Mouse (Mus musculus) left cerebral cortex, adult 2 months (tissue): ENCODE data around the gene Dctd. TPM values are rescaled to one million over a fixed set of nuclear protein-coding genes. Genes with fewer than 3 reads are reported as not detected.

ENCODE experiments used
- DNase-seq, 2 experiments: peaks; one replicate each; pipeline ENCODE4 v3.0.0; 2021 to 2022; ENCODE audit warnings: low spot score in 2 of 2, mixed read lengths in 1 of 2; ENCODE audit errors: extremely low spot score in 1 of 2
- H3K27ac ChIP-seq: fragments of 200-600 bp; 2 replicates; pipeline ENCODE4 v1.8.1; 2022
- H3K4me3 ChIP-seq: fragments of 200-600 bp; 2 replicates; pipeline ENCODE4 v1.8.1; 2022
- CTCF ChIP-seq: fragments of 200-600 bp; IDR thresholded peaks from 2 replicates; pipeline ENCODE4 v1.8.1; 2022; ENCODE audit warnings: antibody characterized with exemption, mild to moderate bottlenecking, moderate library complexity
- intact Hi-C: fragments of 180-260 bp; cut with DNase I; formaldehyde crosslinking; loops from one replicate; pipeline ENCODE4 v1.15.1; 2025
- long read RNA-seq, 2 experiments: library from polyadenylated mRNA; stranded (forward); transcript quantifications; one replicate each; pipeline ENCODE4 v2.0.0; 2021; ENCODE audit warnings: borderline mapping rate in 2 of 2
- total RNA-seq, 2 experiments: library from RNA; stranded (reverse); gene quantifications; 2 replicates each; pipeline ENCODE4 v1.2.3; 2021

The Dctd gene
- 1 to 10 TPM; 6.9 TPM for total RNA-seq
- long read RNA-seq, experiment 1, partial matches to known transcripts: 0 of 2 reads
- long read RNA-seq, experiment 1, other reads (novel, unspliced or antisense): 1 of 2 reads
- long read RNA-seq, experiment 2, partial matches to known transcripts: 1 of 5 reads
- long read RNA-seq, experiment 2, other reads (novel, unspliced or antisense): 3 of 5 reads

DNA sequence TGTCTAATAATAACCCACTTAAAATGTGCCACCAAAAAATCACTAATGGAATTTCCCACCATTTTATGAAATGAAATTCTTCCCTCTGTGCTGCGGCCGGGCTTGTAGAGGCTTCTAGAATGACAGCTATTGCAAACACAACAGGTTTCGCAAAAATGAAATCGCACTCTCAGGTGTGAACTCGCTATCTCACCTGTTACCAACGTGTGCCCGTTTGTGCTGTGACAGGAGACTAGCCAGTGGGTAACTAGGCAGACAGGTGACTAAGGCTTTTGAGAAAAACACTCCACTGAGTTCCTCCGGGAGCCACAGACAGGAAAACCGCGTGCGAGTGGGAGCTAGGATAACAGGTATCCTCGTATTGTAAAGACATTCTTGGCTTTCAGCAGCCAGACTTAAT lies at the start of gene Dctd:
Gene Dctd (plus strand): TSS at position 301 of the 400 bp plus-strand sequence.
- peak within 1 kb of the TSS; percentile 50 for H3K4me3 ChIP-seq
- TF ChIP-seq CTCF: no peak
- no peak for DNase-seq
- intact Hi-C loops: loop anchor here (5.0 to 10.0 kb wide), 3 partner anchors 116 to 426 kb away; no protein-coding TSS in a partner anchor
- no peak within 1 kb of the TSS for H3K27ac ChIP-seq

DNA sequence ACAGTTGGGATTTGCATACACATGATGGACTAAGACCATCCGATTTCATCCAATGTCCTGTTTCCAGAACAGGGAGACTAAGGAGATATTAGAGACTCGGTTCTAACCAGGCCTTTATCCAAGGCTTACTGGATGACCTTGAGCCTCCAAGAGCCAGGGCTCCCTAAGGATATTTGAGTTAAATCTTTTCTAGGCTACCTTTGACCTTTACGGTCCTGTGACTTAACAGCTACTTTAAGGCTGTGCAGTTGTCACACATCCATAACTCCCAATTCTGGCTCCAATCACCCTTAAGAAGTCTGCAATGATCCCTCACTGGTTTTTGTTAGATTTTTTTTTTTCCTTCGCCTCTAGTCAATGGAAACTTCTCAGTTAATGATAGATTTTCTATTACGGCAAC lies 45.3 kb upstream of the Dctd start:
- DNase-seq: no peak
- no peak overlapping the region for H3K27ac ChIP-seq
- intact Hi-C loops: no loop called here

DNA sequence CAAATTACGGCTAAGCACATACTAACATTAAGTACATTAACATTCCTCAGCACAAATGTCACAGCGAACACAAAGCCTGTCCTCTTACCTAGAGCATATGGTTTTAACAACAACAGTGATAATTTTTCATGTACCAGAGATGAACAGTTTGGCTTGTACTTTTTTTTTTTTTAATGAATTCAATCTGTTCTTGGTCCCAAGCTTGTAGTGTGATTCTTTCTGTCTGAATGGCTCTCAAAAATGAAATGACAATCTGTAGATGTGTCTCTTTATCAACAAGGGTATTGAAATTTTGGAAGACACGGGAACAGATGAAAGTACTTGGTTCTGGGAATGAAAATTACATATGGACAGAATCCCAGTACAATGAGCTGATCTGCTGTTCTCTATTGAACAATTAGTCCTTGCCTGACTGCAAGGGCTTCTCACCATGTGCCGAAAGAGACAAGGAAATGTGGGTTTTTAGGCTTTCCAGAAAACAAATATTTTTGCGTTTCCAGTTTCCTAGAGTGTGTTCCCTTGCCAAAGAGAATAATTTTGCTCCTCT lies 35.3 kb upstream of the Dctd start:
- intact Hi-C loops: no loop called here
- TF ChIP-seq CTCF: no peak
- no peak overlapping the region for H3K27ac ChIP-seq
- DNase-seq: no peak
- H3K4me3 ChIP-seq: no peak overlapping the region

More for the DNA sequence above, 45.3 kb upstream of the Dctd start:
- TF ChIP-seq CTCF: no peak
- H3K4me3 ChIP-seq: no peak overlapping the region

DNA sequence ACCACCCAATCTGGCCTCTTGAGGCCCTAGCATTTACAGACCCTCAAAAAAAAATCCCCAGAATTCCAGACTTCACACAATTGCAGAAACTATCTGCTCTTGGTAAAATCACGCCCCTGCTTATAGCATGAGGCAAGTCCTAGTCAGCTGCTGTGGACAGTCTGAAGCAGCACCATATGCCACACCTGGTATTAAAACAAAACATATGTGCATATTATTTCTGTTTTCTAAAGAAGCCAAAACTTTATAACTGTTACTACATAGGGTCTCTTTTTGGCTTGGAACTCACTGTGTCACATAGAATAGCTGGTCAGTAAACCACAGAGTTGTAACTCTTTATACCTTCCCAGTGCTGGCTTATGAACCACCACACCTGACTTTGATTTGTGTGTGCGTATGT lies 24.7 kb upstream of the Dctd start:
- DNase-seq: no peak
- Histone ChIP-seq H3K27ac (no peak overlapping the region), H3K4me3 (no peak overlapping the region)
- intact Hi-C loops: no loop called here
- TF ChIP-seq CTCF: no peak

DNA sequence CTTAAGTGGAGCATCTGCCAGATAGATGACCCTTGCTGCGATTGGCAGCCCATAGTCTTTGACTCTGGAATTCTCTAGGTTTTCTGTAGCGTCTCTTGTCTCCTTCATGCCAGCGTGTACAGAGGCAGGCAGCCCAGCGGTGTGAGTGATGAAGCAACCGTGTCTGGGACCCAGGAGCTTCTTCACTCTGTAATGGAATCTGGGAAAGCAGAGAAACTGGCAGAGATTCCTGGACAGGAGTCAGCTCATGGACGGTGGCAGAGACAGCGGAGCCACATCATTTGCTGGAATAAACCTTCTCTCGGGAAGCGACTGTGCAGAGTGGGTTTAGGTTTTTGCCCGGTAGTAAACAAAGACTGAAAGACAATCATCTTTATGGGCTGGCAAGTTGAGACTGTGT lies 16.5 kb upstream of the Dctd start:
- no peak for DNase-seq
- TF ChIP-seq CTCF: no peak
- no peak overlapping the region for H3K27ac ChIP-seq
- H3K4me3 ChIP-seq: no peak overlapping the region
- intact Hi-C loops: no loop called here

DNA sequence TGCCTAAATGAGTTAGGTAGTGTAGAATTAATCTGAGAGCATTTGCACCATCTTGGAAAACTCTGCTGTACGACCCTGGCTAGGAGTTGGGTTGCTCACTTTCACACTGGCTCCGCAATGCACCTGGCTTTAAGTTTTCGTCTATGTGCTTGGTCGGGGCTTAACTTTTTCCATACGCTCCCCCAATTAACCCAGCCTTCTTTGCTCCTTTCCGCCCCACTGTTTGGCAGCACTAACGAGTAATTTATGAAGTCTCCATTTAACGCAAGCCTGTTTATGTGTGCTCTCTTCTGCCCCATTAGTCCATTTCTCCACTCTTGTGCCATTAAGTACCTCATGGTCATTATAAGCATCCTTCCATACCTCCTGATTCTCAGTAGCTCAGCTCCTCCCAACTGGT lies 8.2 kb upstream of the Dctd start:
- DNase-seq: no peak
- no peak overlapping the region for H3K4me3 ChIP-seq
- H3K27ac ChIP-seq: no peak overlapping the region
- TF ChIP-seq CTCF: no peak
- intact Hi-C loops: loop anchor here (10.0 kb wide), 2 partner anchors 124 to 434 kb away; no protein-coding TSS in a partner anchor

DNA sequence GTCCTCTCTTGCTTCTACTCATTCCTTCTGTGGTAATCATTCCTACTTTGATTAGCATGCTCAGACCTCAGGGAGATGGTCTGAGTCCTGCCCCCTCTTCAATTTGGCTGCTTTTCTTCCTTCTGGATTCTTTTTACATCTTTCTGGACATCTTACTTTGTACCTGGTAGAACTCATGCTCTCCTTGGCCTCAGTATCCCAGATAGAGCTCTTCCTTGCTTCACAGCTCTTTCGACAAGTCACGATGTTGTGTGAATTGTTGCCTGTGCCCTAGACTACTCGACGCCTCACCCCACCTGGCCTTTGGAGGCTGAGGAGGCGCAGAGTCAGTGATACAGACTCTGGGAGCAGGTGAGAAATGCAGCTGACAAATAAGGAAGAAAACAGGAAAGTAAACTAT lies 3.5 kb upstream of the Dctd start:
- Histone ChIP-seq H3K27ac (no peak overlapping the region), H3K4me3 (no peak overlapping the region)
- intact Hi-C loops: loop anchor here (5.0 to 10.0 kb wide), 3 partner anchors 119 to 429 kb away; no protein-coding TSS in a partner anchor
- no peak for TF ChIP-seq CTCF
- DNase-seq: no peak

DNA sequence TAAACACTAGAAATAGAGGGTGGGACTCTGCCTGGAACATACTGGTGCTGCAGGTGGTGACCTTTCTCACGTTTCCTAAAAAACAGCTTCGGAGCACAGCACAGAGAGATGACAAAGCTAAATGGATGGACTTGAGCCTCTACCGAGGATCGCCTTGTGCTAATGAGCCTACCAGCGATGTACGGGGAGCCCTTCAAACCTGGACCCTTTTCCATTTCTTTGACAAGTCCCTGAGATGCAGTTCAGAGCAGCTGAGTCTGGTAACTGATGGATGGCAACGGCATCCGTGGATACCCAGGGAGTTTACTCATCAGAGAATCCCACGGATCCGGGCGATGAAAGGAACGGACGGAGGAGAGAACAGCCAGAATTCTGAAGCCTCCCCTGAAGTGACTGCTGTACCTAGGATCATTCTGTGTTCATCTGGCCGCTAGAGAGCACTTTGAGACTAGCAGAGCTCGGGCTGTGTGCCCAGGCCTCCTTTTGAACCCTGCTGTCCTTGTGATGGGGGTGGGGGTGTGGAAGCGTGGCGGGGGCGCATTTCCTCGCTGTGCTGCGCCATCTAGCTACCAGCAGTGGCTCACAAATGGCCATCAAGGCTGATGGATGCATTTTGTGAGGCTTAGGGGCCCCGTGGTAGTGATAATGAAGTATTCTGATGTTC lies 1.6 kb upstream of the Dctd start:
- peak overlapping the region; percentile 50 for H3K4me3 ChIP-seq
- DNase-seq: peak; percentile 77 to 84
- intact Hi-C loops: loop anchor here (5.0 to 10.0 kb wide), 3 partner anchors 118 to 428 kb away; no protein-coding TSS in a partner anchor
- TF ChIP-seq CTCF: peak; percentile 61
- H3K27ac ChIP-seq: peak overlapping the region; percentile 59; the same call in 1 of the 2 replicates

DNA sequence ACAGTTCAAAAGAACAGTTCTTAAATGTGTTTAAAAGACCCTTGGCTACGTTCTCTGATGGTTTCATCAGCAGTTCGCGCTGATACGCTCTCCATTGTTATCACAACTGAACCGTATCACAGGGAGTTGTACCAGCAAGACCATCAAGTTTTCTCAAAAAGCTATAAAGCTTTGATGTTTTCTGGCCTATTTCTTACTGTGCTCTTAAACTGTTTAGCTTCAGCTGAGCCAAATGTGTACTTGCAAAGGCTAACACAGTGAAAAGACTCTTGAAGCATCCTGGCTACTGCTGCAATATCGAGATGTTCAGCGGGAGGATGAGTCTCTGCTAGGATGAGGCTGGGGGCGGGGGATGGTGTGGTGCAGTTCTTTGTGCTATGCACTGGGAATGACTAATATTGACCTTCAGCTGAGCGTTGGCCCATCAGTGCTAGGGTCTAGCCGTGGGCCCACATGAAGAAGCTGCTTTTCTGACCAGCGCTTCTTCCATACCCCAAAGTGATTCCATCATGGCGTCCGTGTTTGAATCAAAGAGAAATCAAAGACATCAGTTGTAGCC lies 732 bp upstream of the Dctd start:
- peak overlapping the region; percentile 50 for H3K4me3 ChIP-seq
- no peak overlapping the region for H3K27ac ChIP-seq
- DNase-seq: no peak
- TF ChIP-seq CTCF: no peak
- intact Hi-C loops: loop anchor here (5.0 to 10.0 kb wide), 3 partner anchors 117 to 427 kb away; no protein-coding TSS in a partner anchor

DNA sequence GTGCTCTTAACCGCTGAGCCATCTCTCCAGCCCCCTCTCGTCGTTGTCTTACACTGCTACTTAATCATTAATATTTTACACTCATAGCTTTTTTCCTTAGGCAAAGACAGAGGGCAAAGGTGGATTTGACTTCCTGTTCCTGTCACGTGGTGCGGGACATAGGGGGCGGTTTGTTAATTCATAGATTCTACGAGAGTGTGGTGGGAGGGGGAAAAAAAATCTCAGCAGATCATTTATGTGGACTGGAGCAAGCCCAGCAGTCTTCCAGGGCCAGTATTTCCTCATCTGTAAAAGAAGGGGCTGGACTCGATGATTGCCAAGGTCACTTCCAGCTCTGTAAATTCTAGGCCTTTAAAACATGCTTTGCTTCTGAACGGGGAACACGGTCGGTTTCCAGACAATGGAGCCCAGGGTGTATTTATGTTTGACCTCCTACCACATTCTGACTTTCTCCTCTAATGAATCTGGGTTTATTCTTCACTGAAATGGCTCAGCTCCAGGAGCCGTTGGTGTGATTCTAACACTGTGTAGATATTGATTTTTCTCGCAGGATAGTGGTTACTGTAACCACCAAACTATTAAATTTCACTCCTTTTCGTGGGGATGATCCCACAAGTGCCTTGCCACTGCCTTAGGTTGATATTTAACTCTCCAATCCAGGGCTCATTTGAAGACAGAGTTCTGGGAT lies 1.4 kb downstream of the Dctd start:
- TF ChIP-seq CTCF: no peak
- no peak overlapping the region for H3K4me3 ChIP-seq
- DNase-seq: no peak
- no peak overlapping the region for H3K27ac ChIP-seq
- intact Hi-C loops: no loop called here

DNA sequence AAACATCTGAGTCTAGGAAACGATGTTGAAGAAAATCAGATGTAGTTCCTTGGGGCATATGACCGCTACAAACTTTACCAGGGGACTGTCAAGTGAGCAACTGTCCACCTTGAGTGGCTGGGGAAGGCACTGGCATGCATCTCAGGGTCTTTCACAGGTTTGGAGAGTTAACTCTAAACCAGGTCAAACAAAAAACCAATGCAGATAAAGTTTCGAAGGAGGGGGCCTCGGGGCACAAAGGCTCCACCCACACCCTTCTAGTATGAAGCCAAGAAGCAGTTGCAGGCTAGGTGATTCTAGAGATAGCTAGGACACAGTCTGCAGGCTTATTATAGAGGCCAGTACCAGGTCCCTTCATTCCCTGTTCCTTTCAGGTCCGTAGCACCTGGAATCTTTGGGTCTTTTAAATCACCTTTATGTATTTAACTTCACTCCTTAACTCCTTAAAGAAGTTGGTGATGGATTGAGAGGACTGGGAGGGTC lies 10.5 kb downstream of the Dctd start:
- peak overlapping the region; percentile 70 for H3K4me3 ChIP-seq
- DNase-seq: no peak
- no peak overlapping the region; the same call in 1 of the 2 replicates for H3K27ac ChIP-seq
- intact Hi-C loops: no loop called here
- no peak for TF ChIP-seq CTCF
